Mouse (Mus musculus) cerebellum, adult 11-12 months (tissue): ENCODE measurements around the gene Gm45711.
"Not testable (repeated sequence)": the region's sequence is repeated elsewhere in the genome, so short reads cannot be mapped to it uniquely, and the experiment has no call there.

Source experiments
- DNase-seq: peaks from one replicate; pipeline ENCODE4 v3.0.0; 2022

The Gm45711 gene

DNA sequence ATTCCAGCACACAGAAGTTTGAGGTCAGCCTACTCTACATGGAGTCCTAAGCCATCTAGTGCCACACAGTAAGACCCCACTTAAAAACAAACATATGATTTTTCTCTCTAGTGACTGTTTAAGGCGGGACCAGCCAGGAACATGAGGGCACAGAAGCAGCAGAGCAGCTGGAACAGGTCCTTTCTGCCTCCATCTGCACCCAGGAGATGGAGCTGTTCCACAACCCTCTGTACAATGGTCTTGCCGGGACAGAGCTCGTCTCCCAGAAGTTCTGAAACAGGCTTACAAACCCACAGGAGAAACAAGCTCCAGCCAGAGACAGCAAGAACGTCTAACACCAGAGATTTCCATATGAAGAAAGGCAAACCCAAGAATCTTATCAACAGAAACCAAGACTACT, 3.4 kb upstream of the Gm45711 start:
- no peak for DNase-seq

DNA sequence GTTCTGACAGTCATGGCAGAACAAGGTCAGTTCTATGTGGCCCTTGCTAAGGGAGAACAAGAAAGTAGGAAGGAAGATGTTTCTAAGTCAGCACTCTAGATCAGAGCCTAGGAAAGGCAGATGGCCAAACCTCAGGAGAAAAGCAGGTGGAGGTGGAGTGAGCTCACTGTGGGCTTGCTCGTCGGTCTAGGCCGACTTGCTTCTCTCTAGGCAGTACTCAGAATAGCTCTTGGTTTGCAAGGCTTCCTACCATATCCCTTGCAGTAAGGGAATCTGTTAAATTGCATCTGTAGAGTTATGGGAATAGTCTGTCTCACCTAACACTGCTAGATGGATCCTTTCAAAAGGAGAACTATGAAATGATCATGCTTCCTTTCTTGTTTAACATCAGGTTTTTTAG, 2.1 kb upstream of the Gm45711 start:
- DNase-seq = not testable (repeated sequence)

DNA sequence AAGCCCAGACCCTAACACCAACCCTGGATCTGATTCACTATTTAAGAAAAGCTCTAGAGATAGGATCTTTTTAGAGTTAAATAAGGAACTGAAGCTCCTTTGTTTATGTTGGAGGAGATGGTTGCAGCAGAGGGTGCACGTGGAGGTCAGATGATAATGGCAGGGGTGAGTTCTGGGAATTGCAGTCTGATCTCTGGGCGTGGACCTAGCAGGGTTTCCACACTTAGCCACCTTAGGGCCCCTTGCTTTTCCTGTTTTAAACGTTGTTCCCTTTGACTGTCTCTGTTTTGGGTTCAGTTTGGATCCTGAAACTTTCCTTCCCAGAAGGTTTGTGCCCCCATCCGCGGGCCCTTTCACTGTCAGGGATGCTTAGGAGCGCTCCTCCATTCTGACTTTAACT, 1.5 kb downstream of the Gm45711 start:
- not testable (repeated sequence) for DNase-seq

DNA sequence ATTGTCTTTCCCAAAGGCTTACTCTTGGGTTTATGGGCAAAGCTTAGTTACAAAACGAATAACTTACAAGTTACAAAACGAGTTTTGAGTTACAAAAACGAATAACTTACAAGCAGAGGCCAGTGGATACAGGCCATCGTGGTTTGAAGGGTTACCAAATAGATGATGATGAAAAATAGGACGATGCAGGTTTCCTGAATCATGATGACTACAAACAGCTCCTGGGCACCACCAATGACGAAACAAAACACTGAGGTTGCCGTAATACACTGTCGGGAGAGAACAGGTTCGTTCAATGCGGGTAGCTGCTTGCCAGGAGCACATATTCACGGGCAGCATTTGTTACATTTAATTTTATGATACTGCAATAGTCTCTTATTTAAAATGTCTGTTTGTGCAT, 4.9 kb downstream of the Gm45711 start:
- DNase-seq = no peak

GRCm38 (mm10) chr8:104302536-104302935, 7.3 kb downstream of the Gm45711 start:
- DNase-seq = not testable (repeated sequence)

GRCm38 (mm10) chr8:104301577-104301976, 8.3 kb downstream of the Gm45711 start:
- DNase-seq = not testable (repeated sequence)

DNA sequence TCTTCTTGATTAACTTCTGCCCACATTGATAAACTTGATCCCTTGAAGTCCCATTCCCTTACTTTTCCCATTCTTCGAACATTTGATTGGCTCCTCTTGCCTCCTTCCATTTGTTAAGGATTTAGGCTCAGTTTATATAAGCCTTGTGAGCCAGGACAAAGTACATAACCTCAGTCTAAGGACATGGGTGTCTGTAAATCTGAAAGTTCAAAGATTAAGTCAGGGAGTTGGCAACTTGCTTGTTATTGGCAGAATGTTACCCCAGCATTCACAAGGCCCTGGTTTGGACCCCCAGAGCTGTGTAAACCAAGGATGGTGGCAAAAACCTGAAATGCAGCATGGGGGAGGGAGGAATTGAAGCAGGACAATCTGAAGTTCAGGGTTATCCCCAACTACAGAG, 15.5 kb downstream of the Gm45711 start:
- DNase-seq = no peak

DNA sequence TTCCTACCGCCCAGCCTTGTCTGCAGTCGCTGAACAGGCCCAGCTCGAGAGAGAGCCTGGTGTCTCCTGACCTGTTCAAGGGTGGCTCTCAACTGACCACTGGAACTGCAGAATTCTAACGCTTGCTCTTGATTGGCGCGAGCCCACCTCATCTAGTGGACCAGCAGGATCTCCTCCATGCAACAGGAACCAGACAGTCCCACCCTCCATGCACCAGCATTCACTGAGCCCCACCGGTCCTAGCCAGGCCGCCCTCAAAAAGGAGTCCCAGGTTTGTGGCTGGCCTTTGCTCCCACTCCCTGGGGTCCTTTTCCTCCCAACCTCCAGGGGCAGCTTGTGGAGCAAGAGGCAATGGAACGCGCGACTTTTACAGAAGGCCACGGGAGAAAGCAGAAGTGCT, 16.8 kb downstream of the Gm45711 start, which contains the start of gene Cmtm2a:
Cmtm2a (minus strand) TSS at position 101 of the 400 bp plus-strand sequence.
- DNase-seq = not testable (repeated sequence)

DNA sequence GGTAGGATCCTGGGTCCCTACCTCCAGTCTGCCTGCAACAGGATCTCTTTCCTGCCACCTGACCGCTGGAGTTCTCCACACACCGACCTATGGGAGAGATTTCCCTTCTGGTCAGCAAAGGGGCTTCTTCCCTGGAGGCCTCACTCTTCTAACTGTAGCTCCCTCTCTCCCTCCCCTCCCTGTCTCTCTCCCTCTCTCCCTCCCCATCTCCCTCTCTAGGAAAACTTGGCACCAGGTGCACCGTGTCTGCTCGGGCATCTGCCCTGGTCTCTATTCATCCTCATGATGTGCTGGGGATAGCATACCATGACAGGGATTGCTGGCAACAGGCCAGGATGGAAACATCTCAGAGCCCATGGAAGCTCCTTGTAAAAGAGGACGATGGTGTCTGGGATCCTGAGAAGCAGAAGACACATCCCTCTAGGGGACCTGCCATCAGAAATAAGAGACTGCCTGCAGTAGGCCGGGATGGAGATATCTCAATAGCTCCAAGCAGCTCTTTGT, 40.9 kb downstream of the Gm45711 start:
- no peak for DNase-seq

- no peak for DNase-seq
These were observed 41.5 kb downstream of the Gm45711 start for GRCm38 (mm10) chr8:104268368-104268767.

- not testable (repeated sequence) for DNase-seq
These were observed 45.5 kb downstream of the Gm45711 start for GRCm38 (mm10) chr8:104264271-104264935.

DNA sequence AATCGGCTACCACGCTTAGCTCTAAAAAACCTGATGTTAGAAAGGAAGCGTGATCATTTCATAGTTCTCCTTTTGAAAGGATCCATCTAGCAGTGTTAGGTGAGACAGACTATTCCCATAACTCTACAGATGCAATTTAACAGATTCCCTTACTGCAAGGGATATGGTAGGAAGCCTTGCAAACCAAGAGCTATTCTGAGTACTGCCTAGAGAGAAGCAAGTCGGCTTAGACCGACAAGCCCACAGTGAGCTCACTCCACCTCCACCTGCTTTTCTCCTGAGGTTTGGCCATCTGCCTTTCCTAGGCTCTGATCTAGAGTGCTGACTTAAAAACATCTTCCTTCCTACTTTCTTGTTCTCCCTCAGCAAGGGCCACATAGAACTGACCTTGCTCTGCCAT, 48.1 kb downstream of the Gm45711 start:
- DNase-seq = not testable (repeated sequence)

GRCm38 (mm10) chr8:104253016-104253415, 56.9 kb downstream of the Gm45711 start:
- DNase-seq = no peak

- no peak for DNase-seq
These were observed 58.4 kb downstream of the Gm45711 start for GRCm38 (mm10) chr8:104251461-104251860.

- DNase-seq = peak; percentile 77
These were observed 59.2 kb downstream of the Gm45711 start, which contains the start of gene Cklf for GRCm38 (mm10) chr8:104250439-104251367. Gene Cklf, plus strand, starts transcription at chr8:104250861.

DNA sequence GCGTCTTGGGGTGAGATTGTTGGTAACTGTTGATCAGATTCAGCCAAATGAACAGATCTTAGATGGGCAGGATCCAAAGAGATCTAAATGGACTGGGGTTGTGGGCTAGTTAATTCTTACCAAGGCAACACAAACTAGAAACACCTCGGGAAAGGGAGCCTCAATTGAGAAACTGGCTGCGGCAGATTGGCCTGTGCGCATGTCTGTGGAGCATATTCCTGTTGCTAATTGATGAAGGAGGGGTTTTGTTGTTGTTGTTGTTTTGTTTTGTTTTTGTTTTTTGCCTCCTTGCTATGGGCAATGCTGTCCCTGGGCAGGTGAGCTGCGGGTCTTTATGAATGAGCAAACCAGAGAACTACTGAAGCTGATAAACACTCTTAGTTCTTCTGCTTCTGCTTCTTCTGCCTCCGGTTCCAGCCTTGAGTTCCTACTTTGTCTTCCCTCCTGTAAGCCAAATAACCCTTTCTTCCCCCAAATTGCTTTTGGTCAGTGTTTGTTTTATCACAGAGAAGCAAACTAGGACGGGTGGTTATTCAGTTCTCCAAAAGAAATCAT, 60.4 kb downstream of the Gm45711 start:
- no peak for DNase-seq

DNA sequence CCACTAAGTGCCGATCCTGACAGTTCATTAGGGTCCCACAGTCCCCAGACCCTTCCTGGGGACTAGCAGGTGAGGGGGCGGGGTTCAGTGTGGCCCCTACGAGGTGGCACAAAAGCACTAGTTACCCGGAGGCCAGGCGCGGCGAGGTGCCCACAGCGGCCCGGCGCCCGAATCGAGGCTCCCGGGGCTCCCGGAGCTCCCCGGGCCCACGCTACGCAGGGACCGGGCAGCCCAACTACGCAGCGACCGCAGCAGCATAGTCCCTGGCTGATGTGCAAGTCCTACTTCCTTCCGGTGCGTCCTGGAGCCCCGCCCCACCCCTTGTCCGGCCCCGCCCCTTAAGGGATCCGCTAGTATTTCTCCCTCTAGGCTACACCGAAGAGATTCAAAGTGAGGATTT, 61.6 kb downstream of the Gm45711 start, which contains the start of gene Tk2:
Tk2 (minus strand) TSS at position 283 of the 400 bp plus-strand sequence.
- peak; percentile 61 for DNase-seq

- DNase-seq = peak; percentile 49
These were observed 62.0 kb downstream of the Gm45711 start for GRCm38 (mm10) chr8:104247908-104248275.

GRCm38 (mm10) chr8:104247054-104247907, 62.6 kb downstream of the Gm45711 start:
- DNase-seq = no peak

GRCm38 (mm10) chr8:104246621-104247020, 63.3 kb downstream of the Gm45711 start:
- no peak for DNase-seq

GRCm38 (mm10) chr8:104242038-104242644, 67.7 kb downstream of the Gm45711 start:
- DNase-seq = no peak

GRCm38 (mm10) chr8:104239418-104239861, 70.4 kb downstream of the Gm45711 start:
- no peak for DNase-seq
